Mouse (Mus musculus): ENCODE results near the gene Sntb2.
"Not testable (repeated sequence)": the region's sequence is repeated elsewhere in the genome, so short reads cannot be mapped to it uniquely, and the experiment has no call there.

Gene Sntb2

DNA sequence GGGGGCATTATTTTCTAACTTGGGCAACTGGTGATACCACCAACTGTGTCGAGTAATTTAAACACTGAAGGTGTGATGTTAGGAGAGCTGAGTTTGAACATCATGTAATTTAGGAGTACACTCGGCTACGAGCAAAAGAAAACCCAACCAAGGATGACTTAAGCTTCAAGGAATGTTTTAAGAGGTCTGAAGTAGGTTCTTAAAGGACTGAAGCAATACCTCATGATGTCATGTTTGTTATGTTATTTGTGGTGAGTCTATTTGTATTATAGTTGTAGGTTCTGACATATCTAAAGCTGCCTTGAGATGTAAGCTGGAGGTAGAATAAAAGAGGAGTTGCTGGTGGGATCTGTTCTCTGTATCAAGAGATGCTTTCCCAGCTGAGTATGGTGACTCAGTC, 34.4 kb downstream of the Sntb2 start:
- DNase-seq (ENCODE audit: low read depth, low spot score) = no peak

DNA sequence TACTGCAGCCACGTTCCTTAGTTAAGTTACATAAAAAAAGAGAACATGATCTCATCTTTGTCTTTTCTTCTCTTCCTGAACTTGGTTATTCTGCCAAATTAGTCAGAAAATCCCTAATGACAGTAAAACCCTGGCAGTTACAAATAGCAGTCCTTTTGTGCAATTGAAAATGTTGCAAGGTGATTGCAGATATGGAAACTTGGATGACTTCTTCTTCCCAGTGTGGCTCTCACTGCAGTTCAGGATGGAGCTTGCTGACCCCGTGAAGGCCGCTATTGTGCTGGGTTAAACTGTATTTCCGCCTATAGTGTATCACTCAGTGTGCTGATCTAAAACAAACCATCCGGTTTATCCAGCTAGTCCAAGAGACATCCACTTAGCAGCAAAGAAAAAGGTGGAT, 36.4 kb downstream of the Sntb2 start:
- no peak for DNase-seq (ENCODE audit: low read depth, low spot score)

DNA sequence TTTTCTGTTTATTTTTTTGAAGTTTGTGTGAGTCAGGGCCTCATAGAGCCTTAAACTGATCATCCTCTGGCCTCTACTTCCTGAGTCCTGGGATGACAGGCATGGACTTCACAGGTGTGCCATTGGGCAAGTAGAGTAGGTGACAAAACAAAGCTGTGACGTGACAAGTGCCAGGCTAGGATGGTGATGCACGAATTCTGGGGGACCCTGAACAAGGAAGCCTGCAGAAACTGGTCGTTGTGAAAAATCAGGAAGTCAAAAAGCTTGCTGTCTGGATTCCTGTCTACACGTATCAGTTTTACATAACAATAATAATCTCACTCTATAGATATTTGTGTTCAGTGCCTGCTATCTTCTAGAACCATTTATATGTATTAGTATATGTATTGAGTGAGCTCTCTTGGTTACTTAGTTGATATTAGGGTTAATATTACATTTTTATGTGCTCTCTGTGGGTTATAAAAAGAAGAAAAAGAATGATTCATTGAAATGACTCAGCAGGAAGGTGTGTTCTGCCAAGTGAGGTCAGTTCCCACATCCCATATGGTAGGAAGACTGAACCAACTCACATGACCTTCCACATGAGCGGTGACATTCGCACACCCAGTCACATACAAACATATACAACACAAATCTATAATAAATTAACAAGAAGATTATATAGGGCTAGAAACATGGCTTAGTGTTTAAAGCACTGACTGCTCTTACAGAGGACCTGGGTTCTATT, 37.2 kb downstream of the Sntb2 start:
- no peak for DNase-seq (ENCODE audit: low read depth, low spot score)

DNA sequence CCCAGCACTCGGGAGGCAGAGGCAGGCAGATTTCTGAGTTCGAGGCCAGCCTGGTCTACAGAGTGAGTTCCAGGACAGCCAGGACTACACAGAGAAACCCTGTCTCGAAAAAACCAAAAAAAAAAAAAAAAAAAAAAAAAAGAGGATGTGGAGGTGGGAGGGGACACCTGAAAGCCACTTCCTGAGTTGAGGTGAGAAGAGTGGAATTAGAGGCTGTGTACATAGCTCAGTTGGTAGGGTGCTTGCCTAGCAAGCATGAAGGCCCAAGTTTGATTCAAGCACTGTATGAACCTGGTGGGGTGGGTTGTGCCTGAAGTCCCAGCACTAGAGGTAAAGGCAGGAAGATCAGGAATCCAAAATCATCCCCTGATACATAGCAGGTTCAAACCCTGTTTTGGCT, 38.0 kb downstream of the Sntb2 start:
- not testable (repeated sequence) for DNase-seq (ENCODE audit: low read depth, low spot score)

DNA sequence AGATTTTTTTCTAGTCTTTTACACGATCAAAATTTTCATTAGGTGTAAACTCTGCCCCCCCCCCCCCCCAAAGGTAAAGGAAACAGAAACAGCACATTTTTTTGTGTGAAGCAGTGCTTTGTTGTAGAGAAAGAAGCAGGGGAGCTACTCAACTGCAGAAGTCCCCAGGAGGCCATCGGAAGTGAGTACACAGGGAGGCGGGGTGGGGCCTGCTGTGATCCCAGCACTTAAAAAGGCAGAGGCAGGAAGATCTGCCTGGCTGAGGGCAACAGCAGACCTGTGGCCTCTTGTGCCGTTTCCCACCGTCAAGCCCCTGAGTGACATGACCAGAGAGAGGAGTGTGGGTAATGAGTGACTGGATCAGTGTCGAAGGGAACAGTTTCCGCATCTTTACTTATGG, 39.2 kb downstream of the Sntb2 start:
- DNase-seq (ENCODE audit: low read depth, low spot score) = no peak

DNA sequence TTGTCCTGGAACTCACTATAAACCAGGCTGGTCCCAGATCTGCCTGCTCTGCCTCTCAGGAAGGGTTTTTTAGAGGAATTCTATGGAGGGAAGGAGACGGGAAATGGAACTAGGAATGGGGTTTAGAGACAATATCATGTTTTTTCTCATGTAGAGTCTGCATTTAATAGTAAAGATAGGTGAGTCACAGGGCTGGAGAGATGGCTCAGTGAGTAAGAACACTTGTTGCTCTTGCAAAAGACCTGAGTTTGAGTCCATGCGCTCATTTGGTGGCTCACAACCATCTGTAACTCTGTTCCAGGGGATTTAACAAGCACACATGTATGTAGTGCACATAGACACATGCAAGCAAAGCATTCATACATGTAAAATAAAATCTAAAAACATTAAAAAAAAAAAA, 40.2 kb downstream of the Sntb2 start:
- DNase-seq (ENCODE audit: low read depth, low spot score) = no peak

DNA sequence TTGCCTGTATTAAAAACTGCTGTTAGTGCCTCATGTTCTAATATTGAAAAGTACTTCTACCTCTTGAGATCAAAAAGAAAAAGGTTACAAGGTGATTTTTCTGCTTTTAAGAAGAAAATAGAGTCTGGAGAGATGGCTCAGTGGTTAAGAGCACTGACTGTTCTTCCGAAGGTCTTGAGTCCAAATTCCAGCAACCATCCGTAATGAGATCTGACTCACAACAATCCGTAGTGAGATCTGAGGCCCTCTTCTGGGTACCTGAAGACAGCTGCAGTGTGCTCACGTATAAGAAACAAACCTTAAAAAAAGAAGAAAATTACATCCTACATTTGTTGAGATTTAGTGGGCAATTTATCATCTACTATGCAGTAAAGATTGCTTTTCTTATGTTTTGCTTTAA, 40.9 kb downstream of the Sntb2 start:
- DNase-seq (ENCODE audit: low read depth, low spot score) = no peak

DNA sequence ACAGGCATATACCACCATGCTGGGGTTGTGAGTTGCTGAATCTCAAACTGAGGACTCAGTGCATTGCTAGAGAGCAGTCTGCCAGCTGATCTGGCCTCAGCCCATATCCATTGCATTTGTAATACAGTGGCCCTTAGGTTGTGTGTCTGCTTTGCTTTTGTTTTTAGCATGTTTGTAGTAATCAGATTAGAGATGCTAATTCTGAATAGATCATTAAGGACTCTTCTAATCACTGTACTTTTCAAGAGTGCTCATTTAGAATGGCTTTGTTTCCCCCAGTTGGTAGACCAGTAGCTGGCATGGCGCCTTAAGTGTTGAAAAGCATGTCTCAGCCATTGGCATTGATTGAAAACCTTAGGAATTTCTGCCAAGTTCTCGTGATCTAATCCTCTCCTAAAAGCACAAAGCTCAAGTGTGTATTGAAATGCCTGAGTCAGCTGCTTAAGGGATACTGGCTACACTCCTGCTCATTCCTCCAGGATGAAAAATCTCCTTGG, 43.3 kb downstream of the Sntb2 start:
- DNase-seq (ENCODE audit: low read depth, low spot score) = peak; percentile 12

DNA sequence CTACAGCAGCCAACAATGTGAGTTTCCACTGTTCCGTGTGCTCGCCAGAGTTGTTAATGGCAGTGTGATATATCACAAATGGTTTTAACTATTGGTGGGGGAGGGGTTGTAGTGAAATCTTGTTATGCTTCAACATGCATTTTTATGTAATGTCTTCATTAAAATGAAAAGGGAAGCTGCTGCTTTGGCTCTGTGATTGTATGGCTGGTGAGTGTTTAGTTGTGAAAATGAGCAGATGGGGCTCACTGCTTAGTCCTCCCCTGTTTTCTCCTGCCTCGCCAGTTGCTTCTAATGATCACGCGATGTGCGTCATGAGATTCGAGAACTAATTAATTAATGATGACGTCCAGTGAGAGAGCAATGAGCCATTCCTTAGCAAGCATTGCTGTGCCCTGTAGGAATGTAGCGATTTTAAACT, 49.9 kb downstream of the Sntb2 start:
- peak; percentile 41 for DNase-seq (ENCODE audit: low read depth, low spot score)

DNA sequence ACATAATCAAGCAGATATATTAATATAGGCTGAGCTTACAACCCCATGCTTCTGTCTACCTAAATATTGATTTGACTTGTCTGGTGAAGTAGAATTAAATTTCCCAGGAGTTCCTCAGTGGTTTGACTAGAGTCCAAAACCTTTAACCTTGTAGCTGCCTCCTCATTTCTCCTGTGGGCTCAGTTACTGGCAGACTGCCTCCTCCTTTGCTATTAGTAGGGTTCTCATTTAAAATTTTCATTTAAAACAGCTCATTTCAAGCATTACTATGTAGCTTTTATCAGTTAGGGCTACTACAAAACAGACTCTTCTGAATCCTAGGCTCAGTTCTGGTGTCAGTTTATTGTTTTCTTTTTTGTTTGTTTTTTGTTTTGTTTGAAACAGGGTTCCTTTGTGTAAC, 50.4 kb downstream of the Sntb2 start:
- no peak for DNase-seq (ENCODE audit: low read depth, low spot score)

DNA sequence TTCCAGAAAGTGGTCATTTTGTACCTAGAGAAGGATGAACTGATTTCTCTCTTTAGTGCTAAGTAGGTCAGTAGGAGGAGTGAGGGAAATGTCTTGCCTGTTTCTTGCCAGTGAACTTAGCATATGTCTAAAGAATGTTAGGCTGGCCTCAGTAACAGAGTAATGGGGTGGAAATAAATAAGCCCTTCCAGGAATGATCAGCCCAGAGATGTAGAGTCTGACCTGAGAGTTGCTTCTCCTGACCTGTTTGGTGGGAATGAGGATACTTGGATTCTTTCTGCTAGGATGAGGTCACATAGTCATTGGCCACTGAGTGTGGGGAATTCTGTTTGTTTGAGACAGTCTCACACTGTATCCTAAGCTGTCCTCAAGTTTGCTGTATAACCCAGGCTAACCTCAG, 52.0 kb downstream of the Sntb2 start:
- no peak for DNase-seq (ENCODE audit: low read depth, low spot score)

DNA sequence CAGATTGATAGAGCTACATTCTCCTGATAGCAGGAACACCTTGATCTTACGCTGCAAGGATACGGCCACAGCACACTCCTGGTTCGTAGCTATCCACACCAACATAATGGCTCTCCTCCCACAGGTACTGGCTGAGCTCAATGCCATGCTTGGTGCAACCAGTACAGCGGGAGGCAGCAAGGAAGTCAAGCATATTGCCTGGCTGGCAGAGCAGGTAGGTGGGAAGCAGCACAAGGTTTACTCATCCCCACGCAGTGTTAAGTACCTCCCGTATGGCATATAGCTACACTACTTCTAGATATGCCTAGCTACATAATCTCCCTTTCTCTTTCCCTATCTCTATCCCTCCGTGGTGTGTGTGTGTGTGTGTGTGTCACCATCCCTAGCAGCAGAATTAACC, 55.8 kb downstream of the Sntb2 start:
- DNase-seq (ENCODE audit: low read depth, low spot score) = peak; percentile 29

DNA sequence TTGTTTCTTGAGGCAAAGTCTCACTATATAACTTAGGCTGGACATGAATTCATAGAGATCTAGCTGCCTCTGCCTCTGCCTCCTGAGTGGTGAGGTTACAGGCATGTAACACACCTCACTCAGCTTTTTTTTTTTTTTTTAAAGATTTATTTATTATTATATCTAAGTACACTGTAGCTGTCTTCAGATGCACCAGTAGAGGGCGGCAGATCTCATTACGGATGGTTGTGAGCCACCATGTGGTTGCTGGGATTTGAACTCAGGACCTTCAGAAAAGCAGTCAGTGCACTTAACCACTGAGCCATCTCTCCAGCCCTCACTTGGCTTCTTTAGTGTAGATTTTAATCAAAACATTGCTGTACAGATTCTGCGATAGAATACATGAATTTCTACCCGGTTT, 60.8 kb downstream of the Sntb2 start:
- DNase-seq (ENCODE audit: low read depth, low spot score) = not testable (repeated sequence)

DNA sequence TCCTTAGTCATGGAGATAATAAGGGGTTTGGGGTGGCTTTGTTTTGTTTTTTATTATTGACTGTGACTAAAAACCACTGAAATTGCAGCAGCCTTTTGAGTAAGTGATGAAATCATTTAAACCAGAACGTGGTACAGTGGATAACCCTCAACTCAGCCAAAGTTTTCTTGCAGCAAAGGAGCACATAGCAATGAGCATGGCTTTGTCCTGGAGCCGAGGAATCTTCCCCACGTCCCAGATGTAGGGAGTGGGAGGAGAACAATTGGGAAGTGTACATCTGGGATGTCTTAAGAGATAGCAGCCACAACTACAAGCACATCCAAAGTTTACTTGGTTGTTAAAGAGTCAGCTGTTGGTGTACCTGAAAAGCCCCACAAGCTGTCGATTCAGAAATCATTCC, 61.9 kb downstream of the Sntb2 start:
- DNase-seq (ENCODE audit: low read depth, low spot score) = no peak

DNA sequence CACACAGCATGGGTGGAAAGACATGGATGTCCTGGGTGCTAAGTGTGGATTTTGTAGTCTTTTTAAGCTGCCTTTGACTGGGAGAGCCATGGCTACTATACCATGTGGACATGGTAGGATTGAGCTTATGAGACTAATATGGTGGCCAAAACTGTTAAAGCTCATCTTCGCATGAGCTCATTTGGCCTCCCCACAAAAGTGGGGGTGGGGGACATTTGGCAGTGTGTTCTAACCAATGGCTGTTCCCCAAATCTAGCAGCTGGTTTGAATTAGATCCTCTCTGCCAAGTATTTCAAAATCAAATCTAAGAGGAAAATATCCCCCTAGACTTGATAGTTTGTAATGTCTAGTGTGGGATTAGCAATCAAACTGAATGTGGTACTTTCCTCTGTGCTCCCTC, 63.5 kb downstream of the Sntb2 start:
- DNase-seq (ENCODE audit: low read depth, low spot score) = peak; percentile 26

DNA sequence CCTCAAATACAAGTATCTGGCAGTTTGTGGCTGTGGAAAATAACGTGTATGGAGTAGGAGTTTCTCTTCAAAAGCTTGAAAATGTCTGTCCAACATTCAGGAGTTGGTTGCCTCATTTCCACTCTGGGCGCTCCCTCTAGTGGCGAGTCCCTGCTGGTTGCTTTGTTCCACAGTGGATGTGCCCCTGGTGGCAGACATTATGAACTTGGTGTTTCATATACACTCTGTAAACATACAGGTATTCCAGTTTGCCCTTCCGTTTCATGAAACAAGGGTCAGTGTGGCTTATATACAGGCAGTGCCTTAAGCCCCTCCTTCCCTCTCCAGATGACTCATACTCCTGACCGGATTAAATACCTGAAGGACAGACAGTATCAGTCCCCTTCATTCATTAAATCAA, 67.0 kb downstream of the Sntb2 start:
- DNase-seq (ENCODE audit: low read depth, low spot score) = peak; percentile 67

DNA sequence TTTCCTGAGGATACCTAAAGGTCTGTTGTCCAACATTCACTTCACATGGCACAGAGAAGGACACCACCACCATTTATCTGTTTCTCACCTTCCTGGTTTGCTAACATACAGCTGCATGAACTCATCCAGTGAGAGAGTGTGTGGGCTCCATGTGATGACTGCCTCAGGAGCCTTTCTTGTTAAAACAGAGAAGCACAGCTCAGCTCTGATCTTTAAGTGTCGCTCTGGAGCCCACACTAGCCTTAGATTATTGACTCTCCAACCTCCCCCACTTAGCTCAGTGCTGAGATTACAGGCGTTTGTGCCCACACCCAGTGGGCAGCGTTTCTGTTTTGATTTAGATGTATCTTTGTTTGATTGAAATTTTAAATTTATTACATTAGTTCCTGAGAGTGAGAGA, 72.2 kb downstream of the Sntb2 start:
- no peak for DNase-seq (ENCODE audit: low read depth, low spot score)

DNA sequence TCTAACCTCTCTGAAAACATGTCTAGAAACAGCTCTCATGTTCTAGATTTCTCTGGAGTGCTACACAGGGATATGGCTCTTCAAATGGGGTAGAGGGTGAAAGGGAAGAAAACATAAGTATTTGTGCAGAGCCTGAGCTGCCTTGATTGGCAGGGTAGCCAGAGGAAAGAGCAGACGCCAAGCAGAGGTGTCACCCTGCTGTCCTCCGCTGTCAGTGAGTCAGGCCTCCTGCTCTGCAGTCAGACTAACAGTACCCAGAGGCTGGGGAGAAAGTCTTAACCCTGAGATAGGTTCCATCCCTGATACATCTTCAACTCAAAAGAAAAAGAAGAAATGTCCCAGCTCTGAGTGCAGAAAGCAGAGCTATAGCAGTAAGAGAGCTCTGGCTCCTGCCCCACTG, 77.1 kb downstream of the Sntb2 start:
- no peak for DNase-seq (ENCODE audit: low read depth, low spot score)

DNA sequence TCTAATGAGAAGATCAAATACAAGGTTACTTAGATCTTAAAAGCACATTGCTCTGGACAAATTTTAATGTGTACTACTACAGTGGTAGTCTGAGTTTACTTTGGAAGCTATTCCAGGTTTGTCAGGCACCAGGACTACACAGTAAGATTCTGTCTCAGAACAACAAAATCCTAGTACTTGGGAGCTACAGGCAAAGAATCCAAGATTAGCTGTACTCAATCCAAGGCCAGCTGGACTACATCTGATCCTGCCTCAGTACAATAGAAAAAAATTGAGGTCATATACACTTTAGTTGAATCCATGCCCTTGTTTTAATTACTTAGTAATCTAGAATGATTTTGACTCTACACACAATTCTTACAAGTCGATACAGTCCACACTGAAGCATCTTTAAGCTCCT, 79.4 kb downstream of the Sntb2 start:
- DNase-seq (ENCODE audit: low read depth, low spot score) = no peak

DNA sequence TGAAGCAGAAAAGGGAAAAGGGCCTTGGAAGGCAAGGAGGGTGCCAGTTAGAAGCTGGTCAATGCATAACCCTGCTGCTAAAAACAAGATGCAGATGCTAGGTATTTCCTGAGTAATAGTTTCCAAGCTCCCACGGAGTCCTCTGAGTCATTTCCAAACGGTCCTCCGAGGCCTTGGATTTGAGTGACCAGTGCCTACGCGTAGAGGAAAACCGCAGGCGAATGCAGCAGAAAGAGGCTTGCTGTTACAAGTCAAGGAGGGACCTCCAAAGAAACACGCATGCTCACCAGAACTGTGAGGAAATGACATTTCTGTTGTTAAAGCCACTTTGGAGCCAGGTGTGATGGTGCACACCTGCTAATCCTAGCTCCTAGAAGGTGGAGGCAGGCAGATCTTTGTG, 87.9 kb downstream of the Sntb2 start:
- no peak for DNase-seq (ENCODE audit: low read depth, low spot score)

DNA sequence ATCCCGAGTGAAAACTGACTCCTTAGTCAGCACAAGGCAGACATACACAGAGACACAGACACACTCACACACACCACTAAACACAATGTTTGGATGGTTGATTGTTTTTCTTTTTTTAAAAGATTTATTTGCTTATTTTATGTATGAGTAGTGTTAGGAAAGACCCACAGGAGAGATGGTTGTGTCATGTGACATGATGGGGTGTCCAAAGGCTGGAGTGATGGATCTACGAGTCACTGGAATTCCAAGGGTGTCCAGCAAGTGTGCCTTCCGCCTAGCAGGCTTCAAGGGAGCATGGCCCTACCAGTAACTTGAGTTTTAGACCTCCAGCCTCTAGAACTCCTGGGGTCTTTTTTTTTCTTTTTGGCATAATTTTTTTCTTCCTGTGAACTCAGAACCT, 93.8 kb downstream of the Sntb2 start:
- DNase-seq (ENCODE audit: low read depth, low spot score) = no peak

DNA sequence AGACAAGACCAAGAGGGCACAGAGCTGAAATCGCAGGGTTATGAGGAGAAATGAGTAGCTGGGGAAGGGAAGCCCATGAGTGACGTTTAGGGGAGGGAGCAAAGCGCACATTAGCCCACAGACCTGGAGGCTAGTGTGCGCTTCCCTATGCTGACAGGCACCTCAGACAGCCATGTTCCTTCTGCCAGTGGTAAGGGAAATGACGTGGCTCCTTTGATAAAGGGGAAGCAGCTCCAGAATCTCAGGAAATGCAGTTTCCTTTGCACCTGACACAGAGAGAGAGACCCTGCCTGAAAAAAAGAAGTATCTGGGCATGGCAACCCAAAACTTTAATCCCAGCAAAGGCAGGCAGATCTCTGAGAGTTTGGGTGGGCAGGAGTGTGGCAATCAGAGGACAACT, 94.5 kb downstream of the Sntb2 start:
- no peak for DNase-seq (ENCODE audit: low read depth, low spot score)

DNA sequence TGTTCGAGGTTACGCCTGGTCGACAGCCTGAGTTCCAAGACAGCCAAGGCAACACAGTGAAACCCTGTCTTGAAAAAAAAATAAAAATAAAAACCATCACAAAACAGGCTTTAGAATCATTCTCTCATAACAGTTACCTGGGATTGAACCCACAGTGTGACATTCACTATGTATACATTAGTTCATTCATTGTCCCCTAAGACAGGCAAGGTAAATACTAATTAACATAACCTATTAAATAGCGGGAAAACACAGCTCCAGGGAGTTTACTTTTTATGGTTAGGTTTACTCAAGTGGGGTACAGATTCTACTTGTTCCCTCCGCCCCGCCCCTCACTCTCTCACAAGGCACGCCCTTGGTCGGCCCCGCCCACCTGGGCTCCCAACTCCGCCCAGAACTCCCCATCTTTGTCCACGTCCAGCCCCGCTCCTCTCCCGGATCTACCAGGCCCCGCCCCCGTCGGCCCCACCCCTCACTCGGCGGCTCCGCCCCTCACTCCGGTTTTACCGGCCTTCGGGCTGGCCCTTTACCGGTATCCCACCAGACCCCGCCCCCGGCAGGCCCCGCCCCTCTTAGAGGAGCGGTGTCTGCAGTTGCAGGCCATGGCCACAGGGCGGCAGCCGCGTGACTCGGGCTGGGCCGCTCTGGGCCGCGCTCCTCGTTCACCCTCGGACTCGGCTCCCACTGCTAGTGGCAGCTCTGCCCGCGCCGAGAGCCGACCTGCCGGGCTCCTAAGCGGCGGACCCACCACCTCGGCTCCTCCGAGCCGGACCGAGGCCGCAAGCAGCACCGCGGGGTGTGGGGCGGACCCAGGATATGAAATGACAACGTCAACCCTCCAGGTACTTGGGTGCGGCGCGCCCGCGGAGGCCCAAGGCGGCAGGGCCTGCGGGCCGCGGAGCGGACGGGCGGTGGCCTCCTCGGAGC, 95.4 kb downstream of the Sntb2 start, which contains the start of gene Vps4a:
Gene Vps4a, plus strand, starts transcription at position 573 of the 927 bp plus-strand sequence.
- DNase-seq (ENCODE audit: low read depth, low spot score) = peak; percentile 79

All from telencephalon, adult 2 months (tissue).